In the genomic region with DNA sequence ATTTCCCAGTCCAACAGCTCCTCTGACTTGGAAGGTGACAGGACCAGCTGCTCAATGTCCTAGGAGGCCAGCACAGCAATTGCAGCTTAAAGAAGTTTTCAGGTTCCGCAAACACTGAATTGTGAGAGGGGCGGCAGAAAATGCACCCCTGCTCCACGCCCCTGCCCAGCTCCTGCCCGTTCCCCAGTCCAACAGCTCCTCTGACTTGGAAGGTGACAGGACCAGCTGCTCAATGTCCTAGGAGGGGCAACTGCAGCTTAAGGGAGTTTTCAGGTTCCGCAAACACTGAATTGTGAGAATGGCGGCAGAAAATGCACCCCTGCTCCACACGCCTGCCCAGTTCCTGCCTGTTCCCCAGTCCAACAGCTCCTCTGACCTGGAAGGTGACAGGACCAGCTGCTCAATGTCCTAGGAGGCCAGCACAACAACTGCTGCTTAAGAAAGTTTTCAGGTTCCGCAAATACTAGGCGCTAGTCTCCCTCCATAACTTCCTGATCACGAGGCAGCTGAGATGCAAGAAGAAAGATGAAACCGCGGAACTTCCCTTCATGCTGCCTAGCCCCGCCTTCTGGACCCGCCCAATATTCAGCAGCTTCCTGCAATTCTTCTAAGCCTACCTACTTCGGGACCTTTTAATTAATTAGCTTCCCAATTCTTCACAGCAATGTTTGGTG, we compare ENCODE assay signal across 8 mouse cellular contexts. TPM values are rescaled to one million over a fixed set of nuclear protein-coding genes. Genes with fewer than 3 reads are reported as not detected.
DNase-seq lines count a peak whose midpoint lies in the region; ATAC-seq and TF ChIP-seq lines count a peak whose summit lies in the region.
"Not testable (repeated sequence)": the region's sequence is repeated elsewhere in the genome, so short reads cannot be mapped to it uniquely, and the experiment has no call there.

A gene (minus strand): TSS at position 497 of the 674 bp plus-strand sequence.

- DNase-seq in forebrain, embryonic 14.5 days (ENCODE audit: low spot score), result peak; percentile 56
- peak; percentile 26 to 48 for DNase-seq in heart, postnatal 36 days
- DNase-seq in kidney, postnatal 0 days (ENCODE audit: low spot score), result peak; percentile 86
- peak; percentile 28 for DNase-seq in lung, adult 2 months

- peak within 1 kb of the TSS; percentile 66 for H3K4me3 ChIP-seq in brown adipose tissue, adult 24 weeks (ENCODE audit: insufficient read depth, low read depth, low read length)
- peak within 1 kb of the TSS; percentile 38 for H3K4me3 ChIP-seq in forebrain, embryonic 14.5 days (ENCODE audit: low read depth, low read length)
- peak within 1 kb of the TSS; percentile 46 for H3K4me3 ChIP-seq in kidney, postnatal 0 days (replicated peaks; ENCODE audit: low read depth, low read length)
- H3K4me3 ChIP-seq in lung, adult 2 months (replicated peaks; ENCODE audit: extremely low read depth, low read depth, low read length), result peak within 1 kb of the TSS; percentile 67
- not testable (repeated sequence) for H3K4me3 ChIP-seq in myocyte
- H3K4me3 ChIP-seq in stomach, embryonic 16.5 days (replicated peaks; ENCODE audit: low read length), result peak within 1 kb of the TSS; percentile 56

- H3K4me1 ChIP-seq in brown adipose tissue, adult 24 weeks (ENCODE audit: control insufficient read depth, insufficient read depth, insufficient read length, low read length); forebrain, embryonic 14.5 days (ENCODE audit: control insufficient read depth, insufficient read depth, low read length); kidney, postnatal 0 days (replicated peaks; ENCODE audit: insufficient read depth, low read length); lung, adult 2 months (ENCODE audit: control insufficient read depth, insufficient read depth, low read length); stomach, embryonic 16.5 days (ENCODE audit: control insufficient read depth, insufficient read depth, low read length): not testable (repeated sequence)

- H3K27me3 ChIP-seq in forebrain, embryonic 14.5 days (replicated peaks; ENCODE audit: control insufficient read depth, insufficient read depth, low read length); kidney, postnatal 0 days (ENCODE audit: insufficient read depth, low read length); myocyte (ENCODE audit: control insufficient read depth, insufficient read depth, insufficient read length); stomach, embryonic 16.5 days (ENCODE audit: control insufficient read depth, insufficient read depth, low read length): not testable (repeated sequence)

- ATAC-seq in CD4-positive, CD25-positive, alpha-beta regulatory T cell, adult 4 months, result peak; percentile 75
- ATAC-seq in forebrain, embryonic 14.5 days, result peak; percentile 70
- ATAC-seq in kidney, postnatal 0 days (replicated peaks; ENCODE audit: low FRiP score, low read depth), result peak; percentile 83
- peak; percentile 62; the same call in 1 of the 2 replicates for ATAC-seq in stomach, embryonic 16.5 days (ENCODE audit: insufficient read depth, low FRiP score)

- not testable (repeated sequence) for TF ChIP-seq CTCF in kidney, postnatal 0 days (IDR thresholded peaks at IDR 0.05; ENCODE audit: low read depth); lung, adult 2 months (IDR thresholded peaks at IDR 0.05; ENCODE audit: insufficient read depth, low read length)

- H3K4me2 ChIP-seq in forebrain, embryonic 14.5 days (ENCODE audit: low read length), result peak within 1 kb of the TSS; percentile 59
- H3K4me2 ChIP-seq in kidney, postnatal 0 days (ENCODE audit: low read length), result peak within 1 kb of the TSS; percentile 69
- peak within 1 kb of the TSS; percentile 46 for H3K4me2 ChIP-seq in myocyte (ENCODE audit: low read depth)
- H3K4me2 ChIP-seq in stomach, embryonic 16.5 days (ENCODE audit: low read depth, low read length), result peak within 1 kb of the TSS; percentile 66

- H3K27ac ChIP-seq in brown adipose tissue, adult 24 weeks (replicated peaks; ENCODE audit: low read depth, low read length), result peak within 1 kb of the TSS; percentile 20
- not testable (repeated sequence) for H3K27ac ChIP-seq in forebrain, embryonic 14.5 days (ENCODE audit: low read depth, low read length)
- H3K27ac ChIP-seq in kidney, postnatal 0 days, result peak within 1 kb of the TSS; percentile 82
- H3K27ac ChIP-seq in stomach, embryonic 16.5 days (ENCODE audit: low read length), result peak within 1 kb of the TSS; percentile 73; the same call in 1 of the 2 replicates

- H3K36me3 ChIP-seq in forebrain, embryonic 14.5 days (ENCODE audit: control insufficient read depth, insufficient read depth, low read length); kidney, postnatal 0 days (ENCODE audit: insufficient read depth, low read length); myocyte (ENCODE audit: control insufficient read depth, insufficient read depth); stomach, embryonic 16.5 days (ENCODE audit: control insufficient read depth, insufficient read depth, low read length): not testable (repeated sequence)

- not testable (repeated sequence) for H3ac ChIP-seq in myocyte (ENCODE audit: control insufficient read depth, insufficient read length)

- not testable (repeated sequence) for H3K79me2 ChIP-seq in myocyte (ENCODE audit: control insufficient read depth, insufficient read depth)

- H3K9ac ChIP-seq in forebrain, embryonic 14.5 days (ENCODE audit: low read length), result peak within 1 kb of the TSS; percentile 56
- peak within 1 kb of the TSS; percentile 52 for H3K9ac ChIP-seq in kidney, postnatal 0 days (ENCODE audit: low read depth, low read length)
- peak within 1 kb of the TSS; percentile 74 for H3K9ac ChIP-seq in stomach, embryonic 16.5 days (ENCODE audit: low read length)

- intact Hi-C loops in heart, postnatal 36 days (cut with DNase I), result not testable (repeated sequence)

- not testable (repeated sequence) for H3K9me3 ChIP-seq in forebrain, embryonic 14.5 days (replicated peaks; ENCODE audit: control insufficient read depth, low read length); kidney, postnatal 0 days (replicated peaks; ENCODE audit: low read length); stomach, embryonic 16.5 days (replicated peaks; ENCODE audit: control insufficient read depth, low read length)

- peak; percentile 22; the same call in 1 of the 2 replicates for TF ChIP-seq POLR2A in lung, adult 2 months (IDR thresholded peaks at IDR 0.05; ENCODE audit: borderline replicate concordance, extremely low read depth, low read depth, low read length)
- TF ChIP-seq POLR2A in myocyte (IDR thresholded peaks at IDR 0.05; ENCODE audit: insufficient read length, low read depth), result not testable (repeated sequence)

- WGBS in forebrain, embryonic 14.5 days, result 13% methylated on average over 15 of the region's 15 CpGs
- WGBS in kidney, postnatal 0 days, result 11% methylated on average over 15 of the region's 15 CpGs
- WGBS in lung, adult 2 months, result 11% methylated on average over 15 of the region's 15 CpGs
- 8% methylated on average over 15 of the region's 15 CpGs for WGBS in stomach, embryonic 16.5 days

RNA-seq across cellular contexts. Expression of the gene that starts here (rescaled TPM):
- polyA plus RNA-seq in CD4-positive, CD25-positive, alpha-beta regulatory T cell, adult 4 months (2017; shearing (Covaris generic)), result 10 to 100 TPM; 26.7 to 34.3 TPM
- polyA plus RNA-seq in brown adipose tissue, adult 24 weeks (2012; ENCODE audit: insufficient read depth, insufficient read length, missing spikeins), result 5.8 and 6.8 TPM in 2 replicates
- polyA plus RNA-seq in forebrain, embryonic 14.5 days (2014; fragmentation: Nextera tagmentation; extraction: Ambion mirVana), result 6.1 and 6.2 TPM in 2 replicates
- total RNA-seq in heart, postnatal 36 days (2021), result 1 to 10 TPM; 2.4 to 2.7 TPM
- 10.7 and 12.0 TPM in 2 replicates for polyA plus RNA-seq in kidney, postnatal 0 days (2015; fragmentation: Nextera tagmentation; extraction: Ambion mirVana)
- 0.37 and 1.5 TPM in 2 replicates for polyA plus RNA-seq in lung, adult 2 months (2012; rRNA removed)
- polyA plus RNA-seq in myocyte (2012; fragmentation: generic; extraction: Trizol), result 0.01 TPM
- 8.7 and 9.3 TPM in 2 replicates for polyA plus RNA-seq in stomach, embryonic 16.5 days (2015; fragmentation: Nextera tagmentation; extraction: Ambion mirVana)

Comparison
In these comparisons a context has a peak if more than half of its experiments do, and no peak if none do; other contexts are left out.
1. DNase-seq: peak in every context shown above with its lines; median percentile 86 in kidney, postnatal 0 days; 56 in forebrain, embryonic 14.5 days; 37 in heart, postnatal 36 days; 28 in lung, adult 2 months.